Mouse (Mus musculus) neutrophil, adult 83 days (primary cell): ENCODE measurements around the gene Slc25a54. TPM values are rescaled to one million over a fixed set of nuclear protein-coding genes. Genes with fewer than 3 reads are reported as not detected.

Experiments
- total RNA-seq, 2 experiments: library from RNA; stranded (reverse); gene quantifications; one replicate each; pipeline ENCODE4 v1.2.4; 2023

Gene Slc25a54
- total RNA-seq: not detected

GRCm38 (mm10) chr3:109080169-109080568, at the start of gene Slc25a54:
Slc25a54 (plus strand) TSS chr3:109080469.

GRCm38 (mm10) chr3:109122641-109123530, 42.6 kb downstream of the Slc25a54 start, which contains the start of gene Slc25a24:
Slc25a24 (plus strand) TSS chr3:109123149.

Other genes starting within 250 kb of the Slc25a54 start
- gene Stxbp3, start 239.9 kb upstream of the Slc25a54 start, total RNA-seq: 10 to 100 TPM; 38.1 to 52.3 TPM
- gene Fndc7, start 190.5 kb upstream of the Slc25a54 start, total RNA-seq: under 1 TPM in 1 of 2 experiments, not detected in 1; 0.22 TPM
- 10 to 100 TPM; 80.0 to 93.5 TPM for gene Prpf38b, start 168.7 kb upstream of the Slc25a54 start, total RNA-seq
- gene Henmt1, start 140.6 kb upstream of the Slc25a54 start, total RNA-seq: not detected
- not detected for gene Gm9857, start 140.0 kb upstream of the Slc25a54 start, total RNA-seq
- 10 to 100 TPM; 14.9 to 16.4 TPM for gene Fam102b, start 52.9 kb upstream of the Slc25a54 start, total RNA-seq
- 10 to 100 TPM; 65.3 to 77.7 TPM for gene Slc25a24, start 42.7 kb downstream of the Slc25a54 start, total RNA-seq